Mouse (Mus musculus) skeletal muscle tissue, adult 2 months (tissue): ENCODE results near the gene Lancl1.

ENCODE experiments used
- DNase-seq: peaks from one replicate; pipeline ENCODE4 v3.0.0-alpha.2; 2012; ENCODE audit warnings: low read depth, low spot score

The Lancl1 gene

GRCm38 (mm10) chr1:67017101-67017870, 21.4 kb downstream of the Lancl1 start:
- no peak for DNase-seq

- DNase-seq, result no peak
Observed at GRCm38 (mm10) chr1:67014205-67014604, 24.5 kb downstream of the Lancl1 start.

- no peak for DNase-seq
Observed at GRCm38 (mm10) chr1:67010520-67010919, 28.2 kb downstream of the Lancl1 start.

GRCm38 (mm10) chr1:67003699-67004098, 35.0 kb downstream of the Lancl1 start:
- DNase-seq, result no peak

GRCm38 (mm10) chr1:67002226-67002625, 36.4 kb downstream of the Lancl1 start:
- DNase-seq, result no peak

GRCm38 (mm10) chr1:67001367-67001766, 37.3 kb downstream of the Lancl1 start:
- no peak for DNase-seq

- no peak for DNase-seq
Observed at GRCm38 (mm10) chr1:67000484-67000883, 38.2 kb downstream of the Lancl1 start.

- DNase-seq, result no peak
Observed at GRCm38 (mm10) chr1:66998601-66999000, 40.1 kb downstream of the Lancl1 start.

- DNase-seq, result no peak
Observed at GRCm38 (mm10) chr1:66998188-66998587, 40.5 kb downstream of the Lancl1 start.

GRCm38 (mm10) chr1:66996819-66997218, 41.9 kb downstream of the Lancl1 start:
- DNase-seq, result no peak

GRCm38 (mm10) chr1:66992764-66993163, 45.9 kb downstream of the Lancl1 start:
- peak; percentile 39 for DNase-seq

GRCm38 (mm10) chr1:66987558-66988190, 51.0 kb downstream of the Lancl1 start:
- DNase-seq, result no peak

- no peak for DNase-seq
Observed at GRCm38 (mm10) chr1:66985906-66986305, 52.8 kb downstream of the Lancl1 start.

- DNase-seq, result peak; percentile 81
Observed at GRCm38 (mm10) chr1:66985129-66985698, 53.5 kb downstream of the Lancl1 start.

GRCm38 (mm10) chr1:66980129-66980528, 58.5 kb downstream of the Lancl1 start:
- no peak for DNase-seq

GRCm38 (mm10) chr1:66975456-66975855, 63.2 kb downstream of the Lancl1 start:
- peak; percentile 65 for DNase-seq

GRCm38 (mm10) chr1:66964857-66965256, 73.8 kb downstream of the Lancl1 start:
- peak; percentile 69 for DNase-seq

GRCm38 (mm10) chr1:66960536-66961243, 78.0 kb downstream of the Lancl1 start:
- DNase-seq, result no peak

GRCm38 (mm10) chr1:66957361-66957760, 81.3 kb downstream of the Lancl1 start:
- DNase-seq, result peak; percentile 77

- DNase-seq, result no peak
Observed at GRCm38 (mm10) chr1:66951086-66951485, 87.6 kb downstream of the Lancl1 start.
